Mouse (Mus musculus): ENCODE results near the gene Ppfibp2.

GRCm38 (mm10) chr7:107609622-107610255 lies 14.7 kb downstream of the Ppfibp2 start:
- TF ChIP-seq GATA1 (IDR thresholded peaks at IDR 0.05; ENCODE audit: borderline replicate concordance, low read length) (no peak), FLI1 (IDR thresholded peaks at IDR 0.05; ENCODE audit: low read length) (no peak)
